Mouse (Mus musculus) inflammation-experienced regulatory T-cells, adult 6 months (primary cell): ENCODE data around the gene Ms4a1. TPM values are rescaled to one million over a fixed set of nuclear protein-coding genes. Genes with fewer than 3 reads are reported as not detected.

Experiments used
- polyA plus RNA-seq, 3 experiments: library from polyadenylated mRNA; unstranded; fragments of 100-300 nt; shearing (Covaris generic); gene quantifications; one replicate each; pipeline ENCODE4 v1.2.1; 2017

The Ms4a1 gene
- polyA plus RNA-seq, 3 experiments from 2014 or later: 0.94 to 10.9 (median 6.5) TPM

Other genes with a start within 250 kb of the Ms4a1 start
- gene Ms4a18, start 248.2 kb downstream of the Ms4a1 start, polyA plus RNA-seq: not detected
- gene Ms4a8a, start 185.1 kb downstream of the Ms4a1 start, polyA plus RNA-seq: under 1 TPM in 1 of 3 experiments, not detected in 2; 0.54 TPM
- gene 1700017D01Rik, start 135.4 kb downstream of the Ms4a1 start, polyA plus RNA-seq: not detected
- not detected for gene 1700025F22Rik, start 100.9 kb downstream of the Ms4a1 start, polyA plus RNA-seq
- not detected for gene Ms4a13, start 69.5 kb downstream of the Ms4a1 start, polyA plus RNA-seq
- gene Ms4a12, start 33.8 kb downstream of the Ms4a1 start, polyA plus RNA-seq: not detected
- not detected for gene Ms4a5, start 17.6 kb upstream of the Ms4a1 start, polyA plus RNA-seq
- gene Ms4a14, start 48.2 kb upstream of the Ms4a1 start, polyA plus RNA-seq: not detected
- gene Ms4a7, start 69.9 kb upstream of the Ms4a1 start, polyA plus RNA-seq: under 1 TPM in 1 of 3 experiments, not detected in 2; 0.68 TPM
- 1 to 10 TPM in 2 of 3 experiments, not detected in 1; 1.2 to 3.9 TPM for gene Ms4a4a, start 109.3 kb upstream of the Ms4a1 start, polyA plus RNA-seq
- 10 to 100 TPM; 37.0 to 78.1 (median 53.9) TPM for gene Ms4a4c, start 138.5 kb upstream of the Ms4a1 start, polyA plus RNA-seq
- gene Ms4a4b, start 177.3 kb upstream of the Ms4a1 start, polyA plus RNA-seq: 1,000 to 10,000 TPM; 2,395 to 2,899 (median 2,705) TPM
- 10 to 100 TPM; 17.0 to 36.7 (median 21.0) TPM for gene Ms4a6c, start 203.1 kb upstream of the Ms4a1 start, polyA plus RNA-seq
- gene Gm8369, start 219.7 kb upstream of the Ms4a1 start, polyA plus RNA-seq: 100 to 1,000 TPM; 382 to 635 (median 544) TPM